Mouse (Mus musculus) central nervous system, embryonic 18 days (tissue): Measurements from ENCODE around the gene Prr22. TPM values are rescaled to one million over a fixed set of nuclear protein-coding genes. Genes with fewer than 3 reads are reported as not detected.

Experiments
- polyA plus RNA-seq: library from polyadenylated mRNA; depleted of rRNA; stranded (reverse); fragments of >200 nt; gene quantifications from 2 replicates; pipeline ENCODE4 v1.2.3, GENCODE M21; 2012; rRNA removed

The Prr22 gene
- 2.1 and 2.4 TPM in 2 replicates for polyA plus RNA-seq

GRCm38 (mm10) chr17:56769950-56770349 is at the start of gene Prr22:
Gene Prr22, plus strand, starts transcription at chr17:56770250.

GRCm38 (mm10) chr17:56757416-56758123 is 12.5 kb upstream of the Prr22 start, which contains the start of gene Nrtn:
Gene Nrtn, minus strand, starts transcription at chr17:56757530.

GRCm38 (mm10) chr17:56764474-56765354 is 5.3 kb upstream of the Prr22 start, which contains the start of gene Dus3l:
Gene Dus3l, plus strand, starts transcription at chr17:56764757.

Other genes with a start within 250 kb of the Prr22 start
- gene Gm20219, start 215.9 kb upstream of the Prr22 start, polyA plus RNA-seq: 2.2 and 2.3 TPM in 2 replicates
- gene Safb2, start 185.7 kb upstream of the Prr22 start, polyA plus RNA-seq: 70.2 and 80.7 TPM in 2 replicates
- gene Safb, start 185.4 kb upstream of the Prr22 start, polyA plus RNA-seq: 111 and 125 TPM in 2 replicates
- gene 2410015M20Rik, start 160.5 kb upstream of the Prr22 start, polyA plus RNA-seq: 107 and 117 TPM in 2 replicates
- gene Rpl36, start 156.8 kb upstream of the Prr22 start, polyA plus RNA-seq: 1,742 and 1,826 TPM in 2 replicates
- gene Lonp1, start 143.4 kb upstream of the Prr22 start, polyA plus RNA-seq: 73.6 and 76.2 TPM in 2 replicates
- gene Catsperd, start 142.1 kb upstream of the Prr22 start, polyA plus RNA-seq: 3.9 and 4.6 TPM in 2 replicates
- 137 and 142 TPM in 2 replicates for gene Ranbp3, start 97.0 kb upstream of the Prr22 start, polyA plus RNA-seq
- 297 and 335 TPM in 2 replicates for gene Ndufa11, start 52.5 kb upstream of the Prr22 start, polyA plus RNA-seq
- gene Vmac, start 52.2 kb upstream of the Prr22 start, polyA plus RNA-seq: 16.2 and 17.9 TPM in 2 replicates
- 4.3 and 4.5 TPM in 2 replicates for gene Nrtn, start 12.7 kb upstream of the Prr22 start, polyA plus RNA-seq
- 192 and 196 TPM in 2 replicates for gene Dus3l, start 5.5 kb upstream of the Prr22 start, polyA plus RNA-seq
- 3.2 and 3.9 TPM in 2 replicates for gene Rfx2, start 60.8 kb downstream of the Prr22 start, polyA plus RNA-seq
- 0.01 and 0.04 TPM in 2 replicates for gene Acsbg2, start 104.2 kb downstream of the Prr22 start, polyA plus RNA-seq
- gene 1700061G19Rik, start 105.2 kb downstream of the Prr22 start, polyA plus RNA-seq: 0.08 TPM in 2 replicates
- 115 and 124 TPM in 2 replicates for gene Mllt1, start 165.2 kb downstream of the Prr22 start, polyA plus RNA-seq
- gene Acer1, start 211.9 kb downstream of the Prr22 start, polyA plus RNA-seq: not detected in 2 replicates
- gene Clpp, start 220.1 kb downstream of the Prr22 start, polyA plus RNA-seq: 147 and 151 TPM in 2 replicates
- 36.5 and 41.5 TPM in 2 replicates for gene Alkbh7, start 227.1 kb downstream of the Prr22 start, polyA plus RNA-seq
- gene Pspn, start 229.8 kb downstream of the Prr22 start, polyA plus RNA-seq: 0.39 TPM in 1 of 2 replicates, not detected in the other
- gene Gtf2f1, start 241.0 kb downstream of the Prr22 start, polyA plus RNA-seq: 80.5 and 81.7 TPM in 2 replicates
- 0.04 and 0.06 TPM in 2 replicates for gene Gm17949, start 241.2 kb downstream of the Prr22 start, polyA plus RNA-seq